Mouse (Mus musculus) spleen, adult 18-20 months (tissue): ENCODE data around the gene Ahdc1.

Source experiments
- DNase-seq, 2 experiments: peaks; one replicate each; pipeline ENCODE4 v3.0.0; 2022; ENCODE audit warnings: mixed read lengths in 2 of 2

Gene Ahdc1

GRCm38 (mm10) chr4:133107788-133108281 lies 96.8 kb downstream of the Ahdc1 start:
- no peak for DNase-seq

- DNase-seq = no peak
Observed at GRCm38 (mm10) chr4:133108481-133109334, 97.6 kb downstream of the Ahdc1 start.

- DNase-seq = no peak
Observed at GRCm38 (mm10) chr4:133109335-133109801, 98.3 kb downstream of the Ahdc1 start.

- no peak for DNase-seq
Observed at GRCm38 (mm10) chr4:133112175-133112838, 101.2 kb downstream of the Ahdc1 start.

GRCm38 (mm10) chr4:133113351-133113882 lies 102.4 kb downstream of the Ahdc1 start:
- DNase-seq = no peak

GRCm38 (mm10) chr4:133114762-133115161 lies 103.7 kb downstream of the Ahdc1 start:
- DNase-seq = no peak

GRCm38 (mm10) chr4:133115721-133116429 lies 104.8 kb downstream of the Ahdc1 start:
- no peak for DNase-seq

GRCm38 (mm10) chr4:133116756-133117470 lies 105.9 kb downstream of the Ahdc1 start:
- no peak for DNase-seq

- no peak for DNase-seq
Observed at GRCm38 (mm10) chr4:133117556-133118411, 106.7 kb downstream of the Ahdc1 start.

GRCm38 (mm10) chr4:133118775-133119375 lies 107.8 kb downstream of the Ahdc1 start:
- no peak for DNase-seq

- DNase-seq = no peak
Observed at GRCm38 (mm10) chr4:133119579-133119978, 108.5 kb downstream of the Ahdc1 start.

GRCm38 (mm10) chr4:133120833-133121321 lies 109.8 kb downstream of the Ahdc1 start:
- DNase-seq = no peak

GRCm38 (mm10) chr4:133121416-133121815 lies 110.4 kb downstream of the Ahdc1 start:
- no peak for DNase-seq

GRCm38 (mm10) chr4:133121974-133122637 lies 111.0 kb downstream of the Ahdc1 start:
- DNase-seq = no peak

GRCm38 (mm10) chr4:133127079-133127478 lies 116.0 kb downstream of the Ahdc1 start:
- DNase-seq = no peak
